Mouse (Mus musculus) hindbrain, postnatal 0 days (tissue): ENCODE measurements at regions not wholly inside any gene's neighbourhood (a gene's known extent, or its start where the extent isn't known, plus 50 kb on each side); places are given as distances from the start of the nearest gene placed in this dataset.

ENCODE experiments used
- ATAC-seq: fragments of 200-750 bp; cut with Nextera tagmentation; 2 replicates; pipeline ENCODE4 v1.8.0; 2017; ENCODE audit warnings: mild to moderate bottlenecking, moderate TSS enrichment, moderate library complexity
- DNase-seq: peaks from one replicate; pipeline ENCODE4 v3.0.0-alpha.2; 2015; ENCODE audit warnings: low spot score
- H3K27ac ChIP-seq: fragments of 300-500 bp; sonication (generic); 2 replicates; pipeline ENCODE4 v1.5.1; 2014; ENCODE audit warnings: mild to moderate bottlenecking
- H3K27me3 ChIP-seq: fragments of 300-500 bp; sonication (generic); 2 replicates; pipeline ENCODE4 v1.6.1; 2014; ENCODE audit warnings: low read length, mixed read lengths; ENCODE audit not compliant: insufficient read depth
- H3K36me3 ChIP-seq: fragments of 300-500 bp; sonication (generic); 2 replicates; pipeline ENCODE4 v1.6.1; 2014; ENCODE audit warnings: low read length, mixed read lengths; ENCODE audit not compliant: insufficient read depth
- H3K4me1 ChIP-seq: fragments of 300-500 bp; sonication (generic); 2 replicates; pipeline ENCODE4 v1.6.1; 2014; ENCODE audit warnings: antibody characterized with exemption, low read length, mixed read lengths; ENCODE audit not compliant: insufficient read depth
- H3K4me2 ChIP-seq: fragments of 300-500 bp; sonication (generic); 2 replicates; pipeline ENCODE4 v1.6.1; 2014; ENCODE audit warnings: low read depth, mild to moderate bottlenecking, low read length, moderate library complexity, mixed read lengths
- H3K4me3 ChIP-seq: fragments of 300-500 bp; sonication (generic); 2 replicates; pipeline ENCODE4 v1.5.1; 2014; ENCODE audit warnings: low read length
- H3K9ac ChIP-seq: fragments of 300-500 bp; sonication (generic); replicated peaks from 2 replicates; pipeline ENCODE4 v1.6.1; 2014; ENCODE audit warnings: mild to moderate bottlenecking, low read length, moderate library complexity, mixed read lengths
- H3K9me3 ChIP-seq: fragments of 300-500 bp; sonication (generic); 2 replicates; pipeline ENCODE4 v1.6.1; 2016; ENCODE audit warnings: low read length, mixed read lengths
- CTCF ChIP-seq: IDR thresholded peaks from 2 replicates; pipeline ENCODE4 v1.5.1; 2016; ENCODE audit warnings: antibody characterized with exemption, control low read depth, low read depth
- WGBS: fragments of 180-500 bp; shearing (Covaris S2); extraction: QIAGEN DNeasy Blood & Tissue Kit; methylation state at CpG from one replicate; pipeline ENCODE4 v1.1.7; 2014; 5-methylcytosine and 5-hydroxymethylcytosine counted together

- no peaks in the 10 kb centered on the region for H3K27me3 ChIP-seq
- no peaks in the 10 kb centered on the region for H3K4me1 ChIP-seq
- H3K9me3 ChIP-seq = no peaks in the 10 kb centered on the region
- H3K4me2 ChIP-seq = no peak overlapping the region
- DNase-seq (no peak), ATAC-seq (no peak)
- H3K36me3 ChIP-seq = no peaks in the 10 kb centered on the region
- TF ChIP-seq CTCF = no peak
- no peak overlapping the region for H3K27ac ChIP-seq
- WGBS = 90% methylated on average over 3 of the region's 3 CpGs
- H3K9ac ChIP-seq = no peak overlapping the region
- H3K4me3 ChIP-seq = no peak overlapping the region
Measured at GRCm38 (mm10) chr8:7024336-7024735, 1636.7 kb downstream of the Efnb2 start.

GRCm38 (mm10) chr8:7011881-7012280, 1649.2 kb downstream of the Efnb2 start:
- ATAC-seq = no peak
- Histone ChIP-seq H3K27me3 (no peaks in the 10 kb centered on the region), H3K9ac (no peak overlapping the region), H3K4me1 (no peaks in the 10 kb centered on the region), H3K27ac (no peak overlapping the region), H3K36me3 (no peaks in the 10 kb centered on the region), H3K4me2 (no peak overlapping the region), H3K4me3 (no peak overlapping the region), H3K9me3 (no peaks in the 10 kb centered on the region)
- no peak for DNase-seq
- no peak for TF ChIP-seq CTCF
- WGBS = 76% methylated on average over 5 of the region's 5 CpGs

GRCm38 (mm10) chr8:6991516-6991915, 1669.5 kb downstream of the Efnb2 start:
- DNase-seq (no peak), ATAC-seq (no peak)
- Histone ChIP-seq H3K27me3 (no peaks in the 10 kb centered on the region), H3K4me1 (no peaks in the 10 kb centered on the region), H3K36me3 (no peaks in the 10 kb centered on the region), H3K9ac (no peak overlapping the region), H3K27ac (no peak overlapping the region), H3K4me2 (no peak overlapping the region), H3K9me3 (no peaks in the 10 kb centered on the region), H3K4me3 (no peak overlapping the region)
- no peak for TF ChIP-seq CTCF
- 95% methylated on average over 2 of the region's 2 CpGs for WGBS

- Histone ChIP-seq H3K36me3 (no peaks in the 10 kb centered on the region), H3K27ac (no peak overlapping the region), H3K9me3 (no peaks in the 10 kb centered on the region), H3K4me2 (no peak overlapping the region), H3K4me3 (no peak overlapping the region), H3K9ac (no peak overlapping the region), H3K4me1 (no peaks in the 10 kb centered on the region), H3K27me3 (no peaks in the 10 kb centered on the region)
- DNase-seq = no peak
- ATAC-seq = no peak
- TF ChIP-seq CTCF = no peak
- WGBS = 62% methylated on average over 3 of the region's 3 CpGs
Measured at GRCm38 (mm10) chr8:6989359-6990095, 1671.5 kb downstream of the Efnb2 start.

- no peaks in the 10 kb centered on the region for H3K4me1 ChIP-seq
- no peaks in the 10 kb centered on the region for H3K36me3 ChIP-seq
- no peak overlapping the region for H3K9ac ChIP-seq
- TF ChIP-seq CTCF = no peak
- no peak overlapping the region for H3K4me2 ChIP-seq
- H3K4me3 ChIP-seq = no peak overlapping the region
- H3K9me3 ChIP-seq = no peaks in the 10 kb centered on the region
- no peak for ATAC-seq
- DNase-seq = no peak
- no peaks in the 10 kb centered on the region for H3K27me3 ChIP-seq
- no peak overlapping the region for H3K27ac ChIP-seq
Measured at GRCm38 (mm10) chr8:6973961-6974360, 1687.1 kb downstream of the Efnb2 start.

- no peak overlapping the region for H3K4me2 ChIP-seq
- H3K9me3 ChIP-seq = no peaks in the 10 kb centered on the region
- H3K4me1 ChIP-seq = no peaks in the 10 kb centered on the region
- H3K27ac ChIP-seq = no peak overlapping the region
- no peak overlapping the region for H3K4me3 ChIP-seq
- H3K27me3 ChIP-seq = no peaks in the 10 kb centered on the region
- no peak for DNase-seq
- TF ChIP-seq CTCF = no peak
- H3K36me3 ChIP-seq = no peaks in the 10 kb centered on the region
- no peak for ATAC-seq
- H3K9ac ChIP-seq = no peak overlapping the region
- WGBS = 79% methylated on average over 4 of the region's 4 CpGs
Measured at GRCm38 (mm10) chr8:6963006-6963799, 1697.8 kb downstream of the Efnb2 start.

- H3K4me3 ChIP-seq = no peak overlapping the region
- no peak overlapping the region for H3K4me2 ChIP-seq
- no peak overlapping the region for H3K9ac ChIP-seq
- ATAC-seq (no peak), DNase-seq (no peak)
- H3K27ac ChIP-seq = no peak overlapping the region
- no peaks in the 10 kb centered on the region for H3K9me3 ChIP-seq
- TF ChIP-seq CTCF = no peak
- no peaks in the 10 kb centered on the region for H3K4me1 ChIP-seq
- no peaks in the 10 kb centered on the region for H3K27me3 ChIP-seq
- WGBS = 86% methylated on average over 5 of the region's 5 CpGs
- H3K36me3 ChIP-seq = no peaks in the 10 kb centered on the region
Measured at GRCm38 (mm10) chr8:6958086-6958485, 1703.0 kb downstream of the Efnb2 start.
